Mouse (Mus musculus): ENCODE results near the gene Txndc9.

Gene Txndc9

GRCm38 (mm10) chr1:37997867-37998266 is at the start of gene Txndc9, which contains the start of gene Eif5b:
TSS of gene Txndc9 (minus strand) at chr1:37997893.
TSS of gene Eif5b (plus strand) at chr1:37998010.
- DNase-seq (ENCODE audit: low read depth, low spot score) = peak; percentile 94

- no peak for DNase-seq (ENCODE audit: low read depth, low spot score)
Observed at GRCm38 (mm10) chr1:38038898-38039297, 41.2 kb upstream of the Txndc9 start.

DNA sequence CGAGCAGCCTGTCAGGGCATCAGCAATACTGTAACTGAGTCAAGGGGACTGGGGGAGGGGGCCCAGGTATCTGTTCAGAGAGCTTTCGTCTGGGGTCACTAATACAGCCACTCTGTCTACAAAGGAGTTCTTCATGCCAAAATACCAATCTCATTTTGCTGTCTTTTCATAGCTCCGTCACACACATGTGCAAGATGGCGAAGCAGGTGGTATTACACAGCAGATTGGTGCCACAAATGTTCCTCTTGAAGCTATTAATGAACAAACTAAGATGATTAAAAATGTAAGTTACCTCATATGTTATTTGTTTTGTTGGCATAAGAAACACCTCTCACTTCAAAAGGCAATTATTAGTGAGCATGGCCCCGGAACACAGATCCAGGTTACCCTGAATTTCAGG is 39.7 kb upstream of the Txndc9 start:
- no peak for DNase-seq (ENCODE audit: low read depth, low spot score)

DNA sequence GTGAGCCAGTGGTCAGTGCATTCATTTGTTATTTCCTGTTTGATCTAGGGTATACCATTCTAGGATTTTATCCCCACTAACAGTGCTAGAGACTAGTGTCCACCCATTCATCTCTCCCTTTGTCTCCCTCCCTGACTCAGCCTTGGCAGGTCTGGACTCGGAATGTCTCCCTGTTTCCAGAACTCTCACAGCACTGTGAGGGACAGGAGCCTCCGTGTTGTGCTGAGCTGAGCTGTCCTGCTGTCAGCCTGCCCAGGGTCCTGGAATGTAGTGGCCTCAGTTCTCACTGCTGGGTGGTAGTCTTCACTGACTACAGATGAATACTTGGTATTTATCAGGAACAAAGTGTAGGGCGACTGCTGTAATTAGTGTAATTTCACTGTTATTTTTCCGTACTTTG is 37.8 kb upstream of the Txndc9 start:
- no peak for DNase-seq (ENCODE audit: low read depth, low spot score)

GRCm38 (mm10) chr1:38031391-38031790 is 33.7 kb upstream of the Txndc9 start:
- no peak for DNase-seq (ENCODE audit: low read depth, low spot score)

DNA sequence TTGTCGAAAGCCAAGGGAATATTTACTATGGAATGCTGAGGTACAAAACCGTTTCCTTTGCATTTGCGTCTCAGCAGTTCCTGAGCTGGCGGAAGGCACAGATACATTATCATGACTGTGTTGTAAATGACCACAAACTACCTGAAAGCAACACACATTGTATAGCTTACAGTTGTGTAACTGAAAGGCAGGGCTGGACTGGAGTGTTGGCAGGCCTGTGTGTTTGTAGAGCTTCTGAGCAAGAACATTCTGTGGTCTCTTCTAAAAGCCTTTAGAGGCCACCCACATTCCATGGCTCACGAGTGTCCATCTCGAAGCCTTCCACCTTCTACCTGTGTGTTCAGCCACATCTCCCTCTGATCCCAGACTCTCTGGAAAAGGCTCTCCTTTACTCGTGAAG is 29.6 kb upstream of the Txndc9 start:
- no peak for DNase-seq (ENCODE audit: low read depth, low spot score)

GRCm38 (mm10) chr1:38014551-38015203 is 17.0 kb upstream of the Txndc9 start:
- no peak for DNase-seq (ENCODE audit: low read depth, low spot score)

DNA sequence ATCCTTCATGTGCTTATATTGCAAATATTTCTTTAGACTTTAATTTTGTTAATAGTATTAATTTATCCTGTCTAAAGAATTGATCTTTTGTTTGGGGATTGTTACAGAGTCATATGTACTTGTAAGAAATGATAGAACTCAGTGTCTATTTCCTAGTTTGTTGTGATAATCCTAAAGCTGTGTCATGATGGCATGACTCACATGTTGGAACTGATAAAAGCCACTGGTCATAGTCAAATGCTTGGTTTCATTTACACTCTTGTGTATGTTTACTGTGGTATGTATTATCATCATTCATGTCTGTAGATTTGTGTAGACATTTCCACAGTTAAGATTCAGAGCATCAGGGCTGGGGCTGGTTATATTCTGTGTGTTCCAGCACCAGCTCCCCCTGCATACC is 14.8 kb upstream of the Txndc9 start:
- no peak for DNase-seq (ENCODE audit: low read depth, low spot score)

DNA sequence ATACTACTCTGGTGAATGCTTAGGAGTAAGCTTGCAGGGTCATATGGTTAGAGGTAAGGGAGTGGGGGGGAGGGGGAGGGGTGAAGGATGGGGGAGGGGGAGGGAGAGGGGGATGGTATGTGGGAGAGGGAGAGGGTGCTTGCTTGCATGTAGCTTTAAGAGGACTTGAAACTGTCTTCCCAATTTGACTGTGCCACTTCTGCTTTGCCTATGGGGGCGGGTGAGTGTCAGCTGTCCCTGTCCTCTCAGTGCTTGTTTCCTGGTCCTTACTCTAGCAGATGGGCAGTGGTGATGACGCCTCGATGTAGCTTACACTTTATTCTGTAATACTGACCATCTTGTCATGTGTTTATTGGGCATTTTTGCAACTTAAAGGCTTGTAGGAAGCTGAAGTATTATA is 14.4 kb upstream of the Txndc9 start:
- no peak for DNase-seq (ENCODE audit: low read depth, low spot score)

DNA sequence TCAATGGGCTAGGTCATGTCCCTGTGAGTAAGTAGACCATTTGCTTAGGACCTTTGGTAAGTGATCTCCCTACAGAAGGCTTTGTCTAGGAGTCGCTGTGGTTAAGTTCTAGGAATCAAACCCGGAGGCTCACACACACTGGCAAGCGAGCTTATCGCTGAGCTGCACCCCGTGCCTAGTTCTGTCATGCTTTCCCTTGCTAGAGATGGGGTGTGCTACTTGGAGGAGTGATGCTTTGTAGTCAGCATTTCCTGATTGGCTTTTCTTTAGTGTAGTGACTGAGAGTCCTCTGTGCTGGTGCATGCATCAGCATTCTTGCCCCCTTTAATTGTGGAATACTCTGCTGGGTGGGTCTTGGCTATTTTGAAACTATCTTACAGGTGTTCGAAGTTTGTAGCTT is 14.0 kb upstream of the Txndc9 start:
- no peak for DNase-seq (ENCODE audit: low read depth, low spot score)

GRCm38 (mm10) chr1:38006741-38007140 is 9.0 kb upstream of the Txndc9 start:
- DNase-seq (ENCODE audit: low read depth, low spot score) = no peak

- no peak for DNase-seq (ENCODE audit: low read depth, low spot score)
Observed at GRCm38 (mm10) chr1:38003046-38003445, 5.4 kb upstream of the Txndc9 start.

- no peak for DNase-seq (ENCODE audit: low read depth, low spot score)
Observed at GRCm38 (mm10) chr1:38001956-38002355, 4.3 kb upstream of the Txndc9 start.

DNA sequence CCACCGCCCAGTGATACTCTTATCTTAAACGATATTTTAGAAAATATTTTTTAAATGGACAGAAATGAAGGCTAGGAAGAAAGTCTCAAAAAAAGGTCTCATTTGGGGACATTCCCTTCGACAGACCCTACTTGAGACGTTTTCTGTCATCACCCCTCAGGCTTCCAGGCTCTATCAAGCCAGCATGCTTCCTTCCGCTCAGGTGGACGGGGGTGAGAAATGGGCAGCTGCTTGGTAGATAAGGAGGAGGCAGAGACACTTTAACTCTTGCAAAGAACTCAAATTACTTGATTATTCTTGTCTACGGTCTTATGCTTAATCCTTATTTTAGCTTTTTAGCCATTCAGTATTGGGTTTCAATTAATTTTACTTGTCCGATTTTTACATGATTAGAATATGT is 3.2 kb upstream of the Txndc9 start:
- no peak for DNase-seq (ENCODE audit: low read depth, low spot score)

- DNase-seq (ENCODE audit: low read depth, low spot score) = no peak
Observed at GRCm38 (mm10) chr1:37999552-37999951, 1.9 kb upstream of the Txndc9 start.

DNA sequence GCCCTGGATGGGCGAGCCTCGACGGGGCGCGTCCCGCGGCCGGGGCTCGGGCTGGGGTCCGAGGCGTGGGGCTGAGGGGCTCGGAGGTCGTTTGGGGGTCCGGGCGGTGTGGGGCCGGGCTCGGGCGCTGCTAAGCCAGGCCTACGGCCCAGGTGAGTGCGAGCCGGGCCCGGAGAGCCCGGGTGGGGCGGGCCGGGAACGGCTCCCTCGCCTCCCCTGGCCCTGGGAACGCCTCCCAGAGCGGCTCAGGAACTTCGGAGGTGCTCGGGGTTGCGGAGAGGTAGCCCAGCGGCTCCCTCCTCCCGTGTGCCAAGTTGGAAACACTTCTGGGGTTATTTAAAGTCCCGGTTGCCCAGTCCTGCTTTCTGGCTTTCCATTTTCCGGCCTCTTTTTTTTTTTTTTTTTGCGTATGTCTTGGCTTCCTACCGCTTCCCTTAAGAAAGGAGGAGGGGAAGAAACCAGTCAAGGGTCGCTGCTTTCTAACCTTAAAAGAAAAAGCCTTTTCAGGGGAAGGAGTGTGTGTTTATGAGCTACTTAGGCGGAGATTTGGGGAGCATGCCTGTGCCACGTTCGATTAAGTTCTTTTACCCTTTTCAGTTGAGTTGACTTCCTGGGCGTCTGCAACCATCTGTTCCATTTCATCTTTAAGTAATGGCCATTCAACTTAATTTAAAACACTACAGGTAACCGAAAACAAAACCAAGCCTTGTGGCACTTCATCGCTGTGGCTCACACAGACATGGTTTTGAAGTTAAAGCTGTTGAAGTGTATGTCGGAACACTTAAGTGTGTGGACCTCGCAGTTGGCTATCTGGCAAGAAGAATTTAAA is 892 bp upstream of the Txndc9 start:
- no peak for DNase-seq (ENCODE audit: low read depth, low spot score)

- peak; percentile 99 for DNase-seq (ENCODE audit: low read depth, low spot score)
Observed at GRCm38 (mm10) chr1:37996877-37997484, 712 bp downstream of the Txndc9 start.

DNA sequence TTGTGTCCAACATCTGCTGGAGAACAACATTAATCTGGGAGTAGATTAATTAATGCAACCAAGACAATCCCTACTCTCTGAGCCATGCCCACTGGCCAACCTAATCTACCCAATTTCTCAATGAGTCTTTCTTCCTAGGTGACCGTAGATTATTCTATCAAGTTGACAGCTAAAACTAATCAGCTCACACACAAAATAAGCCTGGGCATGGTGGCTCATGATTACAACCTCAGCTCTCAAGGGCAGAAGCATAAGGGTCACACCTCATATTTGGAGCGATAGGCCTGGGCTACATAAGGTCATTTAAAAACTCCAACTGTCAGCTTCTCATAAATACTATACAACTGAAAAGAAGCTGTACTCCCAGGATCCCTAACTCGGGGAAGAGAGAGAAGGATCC is 1.5 kb downstream of the Txndc9 start:
- DNase-seq (ENCODE audit: low read depth, low spot score) = no peak

DNA sequence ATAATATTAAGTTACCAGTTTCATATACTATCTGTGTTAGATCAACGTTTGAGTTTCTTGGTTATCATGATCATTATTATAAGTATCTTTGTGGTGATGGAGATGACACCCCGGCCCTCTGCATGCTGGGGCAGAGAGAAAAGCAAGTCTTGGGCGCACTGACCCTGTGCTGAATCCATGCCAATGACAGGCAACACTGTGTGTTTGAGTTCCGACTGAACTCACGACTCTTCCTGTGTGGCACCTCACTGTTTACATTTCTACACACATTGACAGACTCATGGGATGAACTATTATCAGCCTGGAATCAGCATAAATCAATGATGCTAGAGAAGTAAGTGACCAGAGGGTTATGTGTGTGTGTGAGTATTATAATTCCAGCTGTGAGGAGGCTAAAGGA is 9.8 kb downstream of the Txndc9 start:
- no peak for DNase-seq (ENCODE audit: low read depth, low spot score)

- DNase-seq (ENCODE audit: low read depth, low spot score) = peak; percentile 30
Observed at GRCm38 (mm10) chr1:37985764-37986323, 11.8 kb downstream of the Txndc9 start.

GRCm38 (mm10) chr1:37984326-37984725 is 13.4 kb downstream of the Txndc9 start:
- no peak for DNase-seq (ENCODE audit: low read depth, low spot score)

DNA sequence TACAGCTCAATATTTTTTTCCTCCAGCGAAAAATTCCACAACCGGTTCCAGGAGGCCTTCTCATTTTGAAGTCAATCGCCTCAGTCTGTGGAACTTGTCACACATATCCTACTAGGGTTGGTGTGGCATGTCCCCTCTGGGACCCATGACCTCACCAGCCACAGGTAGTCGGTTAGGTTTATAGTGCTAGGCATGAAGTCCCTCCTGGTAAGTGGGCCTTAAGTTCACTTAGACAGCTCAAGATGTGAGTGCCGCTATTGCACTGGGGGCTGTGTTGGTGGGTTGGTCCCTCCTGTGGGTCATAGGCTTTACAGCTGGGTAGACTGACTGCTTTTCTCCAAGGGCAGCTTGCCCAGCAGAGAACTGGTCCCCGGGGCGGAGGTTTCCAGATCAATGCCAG is 20.4 kb downstream of the Txndc9 start:
- no peak for DNase-seq (ENCODE audit: low read depth, low spot score)

Measured in mesoderm, embryonic 11.5 days (tissue).